Mouse (Mus musculus) gastrocnemius, postnatal 4 days (tissue): ENCODE measurements around the gene Mterf4. TPM values are rescaled to one million over a fixed set of nuclear protein-coding genes. Genes with fewer than 3 reads are reported as not detected.

Experiments
- DNase-seq, 2 experiments: peaks; one replicate each; pipeline ENCODE4 v3.0.0; 2021 to 2022; ENCODE audit warnings: low spot score in 2 of 2, mixed read lengths in 2 of 2
- microRNA-seq: library from miRNA; unstranded; fragments of <30 nt; microRNA quantifications from one replicate; pipeline ENCODE4 v1.2.0, GENCODE M21; 2021
- total RNA-seq, 2 experiments: library from RNA; stranded (reverse); gene quantifications; 2 replicates each; pipeline ENCODE4 v1.2.3; 2021

The Mterf4 gene
- total RNA-seq, 2 experiments from 2014 or later = 16.8 to 17.4 TPM

DNA sequence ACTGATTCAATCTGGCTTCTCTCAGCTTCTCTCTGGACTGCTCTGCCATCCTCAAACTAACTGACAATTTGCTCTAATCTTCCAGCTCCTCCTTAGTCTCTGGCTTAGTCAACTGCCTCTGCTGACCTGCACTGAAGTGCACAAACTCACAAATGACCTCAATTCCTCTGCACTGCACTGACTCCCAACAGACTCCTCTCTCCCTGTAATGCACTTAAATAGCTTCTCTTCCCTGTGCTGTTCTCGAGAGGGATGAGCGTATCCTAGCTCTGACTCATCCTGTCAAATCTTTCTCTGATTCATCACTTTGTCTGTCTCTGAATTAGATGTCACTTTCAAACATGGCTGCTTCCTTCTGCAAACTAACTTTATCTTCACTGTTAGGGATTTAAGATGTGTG, 37.5 kb downstream of the Mterf4 start:
- no peak for DNase-seq

- DNase-seq = no peak
These were observed 38.5 kb downstream of the Mterf4 start for GRCm38 (mm10) chr1:93267207-93267606.

DNA sequence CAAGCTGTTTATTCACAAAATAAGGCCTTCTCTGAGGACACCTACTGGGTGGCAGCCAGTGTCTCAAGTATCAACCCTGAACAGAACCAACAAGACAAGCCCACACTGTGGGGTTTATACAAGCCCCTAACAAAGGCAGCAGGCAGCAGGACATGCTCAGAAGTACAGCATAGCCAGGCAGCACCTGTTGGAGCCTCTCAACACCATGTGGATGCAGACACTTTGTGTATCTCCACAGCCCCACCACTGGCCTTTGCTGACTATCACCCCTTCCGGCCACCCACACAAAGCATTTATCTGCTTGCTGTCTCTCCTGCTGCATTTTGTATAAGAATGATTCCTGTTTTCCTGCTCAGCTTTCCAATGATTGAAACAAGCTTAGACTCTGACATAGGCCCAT, 48.2 kb downstream of the Mterf4 start:
- no peak for DNase-seq

DNA sequence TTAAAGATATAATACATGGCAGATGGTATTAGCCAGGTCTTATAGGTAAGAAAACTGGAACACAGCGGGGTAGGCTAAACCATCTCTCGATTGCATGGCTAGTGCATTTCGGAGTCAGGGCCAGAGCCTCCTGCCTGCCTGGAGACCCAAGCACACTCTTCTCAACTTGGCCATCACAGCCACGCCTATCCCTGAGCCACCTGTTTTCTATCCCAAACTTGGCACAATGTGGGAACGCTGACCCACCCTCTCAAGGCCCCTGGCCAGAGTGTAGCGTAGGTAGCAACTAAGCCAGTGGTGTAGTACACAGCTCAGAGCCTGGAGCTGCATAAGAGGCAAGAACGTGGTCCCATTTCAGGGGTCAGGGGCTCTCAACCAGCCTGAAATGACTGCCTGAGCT, 50.0 kb downstream of the Mterf4 start:
- DNase-seq = no peak

DNA sequence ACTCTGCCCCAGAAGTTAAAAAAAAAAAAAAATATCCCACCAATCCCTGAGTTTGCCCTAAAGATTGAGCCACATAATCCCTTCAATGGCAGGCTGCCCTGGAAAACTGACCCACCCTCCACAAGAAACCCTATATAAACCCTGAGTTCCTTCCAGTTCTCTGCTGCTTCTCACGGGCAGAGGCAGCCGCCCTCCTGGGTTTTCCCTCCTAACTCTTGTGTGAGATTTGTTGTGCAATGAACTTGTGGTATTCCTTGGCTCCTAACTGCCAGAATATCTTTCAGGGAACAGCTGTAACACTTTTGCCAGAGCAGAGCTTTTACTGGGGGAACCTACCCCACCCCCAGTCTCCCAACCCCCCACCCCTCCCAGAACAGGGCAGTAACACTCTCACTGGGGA, 53.1 kb downstream of the Mterf4 start:
- DNase-seq = no peak

Small RNA genes lying within 50 kb of the gene (microRNA-seq; reads per million reads assigned to microRNA genes)
- gene Mir6345 = not detected
- gene Mir6901 = not detected
- gene Mir6902 = not detected

Other genes starting within 250 kb of the Mterf4 start
- 1 to 10 TPM; 6.3 to 6.9 TPM for gene Kif1a, start 204.0 kb downstream of the Mterf4 start, total RNA-seq
- under 1 TPM in 1 of 2 experiments, not detected in 1; 0.78 TPM for gene Agxt, start 170.7 kb downstream of the Mterf4 start, total RNA-seq
- not detected for gene 2310007B03Rik, start 145.0 kb downstream of the Mterf4 start, total RNA-seq
- not detected for gene Crocc2, start 137.2 kb downstream of the Mterf4 start, total RNA-seq
- gene Sned1, start 70.1 kb downstream of the Mterf4 start, total RNA-seq = 1 to 10 TPM; 6.3 to 9.1 TPM
- 10 to 100 TPM; 27.2 to 27.3 TPM for gene Ppp1r7, start 36.9 kb upstream of the Mterf4 start, total RNA-seq
- 1 to 10 TPM; 6.0 to 6.4 TPM for gene Pask, start 37.6 kb upstream of the Mterf4 start, total RNA-seq
- not detected for gene Ano7, start 68.0 kb upstream of the Mterf4 start, total RNA-seq
- gene Hdlbp, start 172.9 kb upstream of the Mterf4 start, total RNA-seq = 100 to 1,000 TPM; 255 to 263 TPM
- gene Farp2, start 206.2 kb upstream of the Mterf4 start, total RNA-seq = 10 to 100 TPM; 16.0 to 19.2 TPM